Mouse (Mus musculus) B cell, adult 67 days (primary cell): ENCODE results near the gene Rasl11b. TPM values are rescaled to one million over a fixed set of nuclear protein-coding genes. Genes with fewer than 3 reads are reported as not detected.

Experiments used
- total RNA-seq, 2 experiments: library from RNA; stranded (reverse); gene quantifications; 4 replicates each; pipeline ENCODE4 v1.2.4; 2023

The Rasl11b gene
- total RNA-seq, result not detected

GRCm38 (mm10) chr5:74194841-74195613 is at the start of gene Rasl11b:
TSS of gene Rasl11b (plus strand) at chr5:74195286.

Other genes starting within 250 kb of the Rasl11b start
- gene Usp46, start 126.9 kb upstream of the Rasl11b start, total RNA-seq, result 10 to 100 TPM in 1 of 2 experiments, 1 to 10 TPM in 1; 9.5 to 20.7 TPM